22 mouse cellular contexts compared by ENCODE assay signal in genomic region chr12:6097295-6097694, GRCm38 (mm10).
"Had no signal": no experiment of that assay in that cellular context is flagged by ENCODE, and none has a peak within 500 bp of the region (broad histone marks: within the 10 kb centered on the region; RNA-seq: fewer than 3 reads in every experiment).

No protein-coding gene starts in this region.

- H3K27me3 ChIP-seq: limb, embryonic 13.5 days; liver, embryonic 12.5 days; liver, embryonic 15.5 days; lung, embryonic 15.5 days; megakaryocyte, embryonic 14.5 days; midbrain, embryonic 12.5 days; neural tube, embryonic 13.5 days had no signal

- H3K4me2 ChIP-seq: limb, embryonic 13.5 days; liver, embryonic 12.5 days; liver, embryonic 15.5 days; lung, embryonic 15.5 days; midbrain, embryonic 12.5 days; neural tube, embryonic 13.5 days had no signal

- H3K9me3 ChIP-seq: limb, embryonic 10.5 days; limb, embryonic 13.5 days; liver, embryonic 12.5 days; liver, embryonic 15.5 days; lung, embryonic 15.5 days; megakaryocyte, embryonic 14.5 days; midbrain, embryonic 12.5 days; neural tube, embryonic 13.5 days had no signal

- H3K27ac ChIP-seq: limb, embryonic 10.5 days; limb, embryonic 13.5 days; liver, embryonic 12.5 days; liver, embryonic 15.5 days; lung, embryonic 15.5 days; midbrain, embryonic 12.5 days; neural tube, embryonic 13.5 days had no signal

- H3K4me1 ChIP-seq: limb, embryonic 10.5 days; limb, embryonic 13.5 days; liver, embryonic 12.5 days; liver, embryonic 15.5 days; lung, embryonic 15.5 days; megakaryocyte, embryonic 14.5 days; midbrain, embryonic 12.5 days; neural tube, embryonic 13.5 days had no signal

- H3K9ac ChIP-seq: limb, embryonic 13.5 days; liver, embryonic 12.5 days; liver, embryonic 15.5 days; lung, embryonic 15.5 days; midbrain, embryonic 12.5 days; neural tube, embryonic 13.5 days had no signal

- H3K36me3 ChIP-seq: limb, embryonic 10.5 days; limb, embryonic 13.5 days; liver, embryonic 12.5 days; liver, embryonic 15.5 days; lung, embryonic 15.5 days; midbrain, embryonic 12.5 days; neural tube, embryonic 13.5 days had no signal

- DNase-seq: kidney, adult 18-20 months; kidney, adult 9 months; kidney, postnatal 14 days; kidney, postnatal 4 days; liver; lung, adult 18-20 months; lung, postnatal 10 days; lung, postnatal 36 days; retina, postnatal 1 day; right cerebral cortex, postnatal 25 days; thymus, adult 2 months; thymus, postnatal 14 days; thymus, postnatal 4 days had no signal

- H3K4me3 ChIP-seq: limb, embryonic 10.5 days; limb, embryonic 13.5 days; liver, embryonic 12.5 days; liver, embryonic 15.5 days; lung, embryonic 15.5 days; megakaryocyte, embryonic 14.5 days; midbrain, embryonic 12.5 days; myocyte; neural tube, embryonic 13.5 days had no signal

- ATAC-seq: liver, embryonic 12.5 days had no signal
